Mouse (Mus musculus) megakaryocyte, embryonic 14.5 days (primary cell): ENCODE results near the gene Chl1.

Source experiments
- FLI1 ChIP-seq: IDR thresholded peaks from 2 replicates; pipeline ENCODE4 v1.6.1; 2012; ENCODE audit warnings: low read length, inconsistent platforms, mixed read lengths
- GATA1 ChIP-seq: IDR thresholded peaks from 3 replicates; pipeline ENCODE4 v1.6.1; 2012; ENCODE audit warnings: mixed read lengths, low read length, inconsistent platforms, borderline replicate concordance

DNA sequence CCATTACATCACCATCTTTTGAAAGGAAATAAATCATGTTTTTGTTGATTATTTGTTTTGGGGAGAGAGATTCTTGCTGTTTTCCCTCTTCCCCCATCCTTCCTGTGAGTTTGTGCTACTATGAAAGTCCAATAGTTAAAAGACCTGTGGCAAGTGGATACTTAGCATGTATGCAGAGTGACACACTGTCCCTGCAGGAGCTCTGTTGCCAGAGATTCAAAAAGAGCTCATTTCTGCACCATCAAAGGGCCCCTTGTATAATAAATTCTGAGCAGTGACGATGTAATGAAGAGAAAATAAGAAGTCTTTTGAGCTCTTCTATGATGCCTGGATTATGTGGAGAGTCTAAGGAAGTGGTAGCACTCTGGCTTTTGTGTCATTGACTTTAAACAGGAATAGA, 33.4 kb downstream of the Chl1 start:
- TF ChIP-seq FLI1 (no peak), GATA1 (no peak)
